Mouse (Mus musculus): Measurements from ENCODE around the gene Lgals4. TPM values are rescaled to one million over a fixed set of nuclear protein-coding genes. Genes with fewer than 3 reads are reported as not detected.

Lgals4 gene
- total and polyA plus RNA-seq, 3 experiments: 2.1 to 5.1 TPM; not detected in 1

- TF ChIP-seq ZNF384 (IDR thresholded peaks at IDR 0.05; ENCODE audit: low read depth, low read length) (0 out of 2 replicates have a peak, but pooled peaks have one; percentile 50), POLR2A (IDR thresholded peaks at IDR 0.05; ENCODE audit: control insufficient read depth in 1 of 2, insufficient read depth in 1 of 2, low read depth in 1 of 2, low read length in 2 of 2, poor library complexity in 1 of 2) (no peak), ZKSCAN1 (IDR thresholded peaks at IDR 0.05; ENCODE audit: low read depth, low read length) (no peak)
- Histone ChIP-seq H3K79me2 (ENCODE audit: control insufficient read depth, insufficient read depth, low read length, poor library complexity) (peaks cover 4% of the 10 kb centered on the region), H3K27ac (ENCODE audit: control insufficient read depth, low read depth, low read length) (peak overlapping the region; percentile 79), H3K9ac (ENCODE audit: control insufficient read depth, low read depth, low read length, poor library complexity, severe bottlenecking) (0 out of 2 replicates have a peak overlapping the region, but pooled peaks have one; percentile 1), H3K27me3 (ENCODE audit: control insufficient read depth in 1 of 2, insufficient read depth in 2 of 2, low read length in 2 of 2) (no peaks in the 10 kb centered on the region), H3K4me3 (ENCODE audit: control insufficient read depth in 1 of 2, insufficient read depth in 1 of 2, low read depth in 2 of 2, low read length in 2 of 2) (no peak overlapping the region), H3K9me3 (replicated peaks; ENCODE audit: insufficient read depth, low read length) (no peaks in the 10 kb centered on the region), H3K36me3 (ENCODE audit: control insufficient read depth in 1 of 2, insufficient read depth in 2 of 2, low read length in 2 of 2) (peaks cover 17 to 65% of the 10 kb centered on the region in 2 experiments), H3K4me1 (ENCODE audit: control insufficient read depth in 1 of 2, insufficient read depth in 2 of 2, low read length in 2 of 2) (peaks cover 10 to 56% of the 10 kb centered on the region in 2 experiments)
- DNase-seq (ENCODE audit: low read depth, low spot score): peak; percentile 49
These were observed 9.7 kb upstream of the Lgals4 start for GRCm38 (mm10) chr7:28823932-28824331.

GRCm38 (mm10) chr7:28824941-28825685 lies 8.5 kb upstream of the Lgals4 start, which contains the start of gene Ech1:
Gene Ech1, plus strand, starts transcription at chr7:28825217.
- peaks cover 6 to 48% of the 10 kb centered on the region in 2 experiments for H3K4me1 ChIP-seq (ENCODE audit: control insufficient read depth in 1 of 2, insufficient read depth in 2 of 2, low read length in 2 of 2)
- no peaks in the 10 kb centered on the region for H3K27me3 ChIP-seq (ENCODE audit: control insufficient read depth in 1 of 2, insufficient read depth in 2 of 2, low read length in 2 of 2)
- peaks cover 4% of the 10 kb centered on the region for H3K79me2 ChIP-seq (ENCODE audit: control insufficient read depth, insufficient read depth, low read length, poor library complexity)
- DNase-seq (ENCODE audit: low read depth, low spot score): peak; percentile 96
- peak within 1 kb of the TSS; percentile 77 to 85 for H3K4me3 ChIP-seq (ENCODE audit: control insufficient read depth in 1 of 2, insufficient read depth in 1 of 2, low read depth in 2 of 2, low read length in 2 of 2)
- H3K27ac ChIP-seq (ENCODE audit: control insufficient read depth, low read depth, low read length): peak within 1 kb of the TSS; percentile 89
- H3K9me3 ChIP-seq (replicated peaks; ENCODE audit: insufficient read depth, low read length): no peaks in the 10 kb centered on the region
- H3K36me3 ChIP-seq (ENCODE audit: control insufficient read depth in 1 of 2, insufficient read depth in 2 of 2, low read length in 2 of 2): peaks cover 16 to 55% of the 10 kb centered on the region in 2 experiments; a peak in 3 of 4 replicates
- peak within 1 kb of the TSS; percentile 97 for H3K9ac ChIP-seq (ENCODE audit: control insufficient read depth, low read depth, low read length, poor library complexity, severe bottlenecking)
- TF ChIP-seq ZNF384 (IDR thresholded peaks at IDR 0.05; ENCODE audit: low read depth, low read length): peak; percentile 99
- TF ChIP-seq JUND (IDR thresholded peaks at IDR 0.05; ENCODE audit: low read depth, low read length): no peak
- TF ChIP-seq HCFC1 (IDR thresholded peaks at IDR 0.05; ENCODE audit: low read depth, low read length): peak; percentile 96
- TF ChIP-seq TBP (IDR thresholded peaks at IDR 0.05; ENCODE audit: low read depth, low read length): peak; percentile 69
- TF ChIP-seq SIN3A (IDR thresholded peaks at IDR 0.05; ENCODE audit: low read length): peak; percentile 86
- TF ChIP-seq MAX (IDR thresholded peaks at IDR 0.05; ENCODE audit: low read length): no peak; the same call in 1 of the 2 replicates
- no peak for TF ChIP-seq CHD2 (IDR thresholded peaks at IDR 0.05; ENCODE audit: low read length)
- TF ChIP-seq ELF1 (IDR thresholded peaks at IDR 0.05; ENCODE audit: low read depth, low read length): no peak
- peak; percentile 35; the same call in 1 of the 2 replicates for TF ChIP-seq ETS1 (IDR thresholded peaks at IDR 0.05; ENCODE audit: low read depth, low read length)
- TF ChIP-seq MAFK (IDR thresholded peaks at IDR 0.05; ENCODE audit: borderline replicate concordance, low read depth, low read length): no peak
- TF ChIP-seq POLR2AphosphoS2 (IDR thresholded peaks at IDR 0.05; ENCODE audit: low read length): no peak; the same call in 1 of the 2 replicates
- no peak for TF ChIP-seq E2F4 (IDR thresholded peaks at IDR 0.05; ENCODE audit: borderline replicate concordance, low read depth, low read length)
- no peak for TF ChIP-seq MYB (IDR thresholded peaks at IDR 0.05; ENCODE audit: low read depth, low read length)
- no peak for TF ChIP-seq TAL1 (IDR thresholded peaks at IDR 0.05; ENCODE audit: low read length)
- TF ChIP-seq SMC3 (IDR thresholded peaks at IDR 0.05; ENCODE audit: low read depth, low read length): no peak
- TF ChIP-seq TCF12 (IDR thresholded peaks at IDR 0.05; ENCODE audit: low read depth, low read length): peak; percentile 62
- TF ChIP-seq POLR2A (IDR thresholded peaks at IDR 0.05; ENCODE audit: control insufficient read depth in 1 of 2, insufficient read depth in 1 of 2, low read depth in 1 of 2, low read length in 2 of 2, poor library complexity in 1 of 2): peak; percentile 45 to 77; a peak in 2 of 4 replicates
- TF ChIP-seq KAT2A (conservative IDR thresholded peaks at IDR 0.05; ENCODE audit: low read depth, low read length): no peak; the same call in 1 of the 2 replicates
- TF ChIP-seq ZC3H11A (IDR thresholded peaks at IDR 0.05; ENCODE audit: low read depth, low read length): no peak
- TF ChIP-seq MYC (IDR thresholded peaks at IDR 0.05; ENCODE audit: low read depth, low read length): 0 out of 2 replicates have a peak, but pooled peaks have one; percentile 56
- TF ChIP-seq USF2 (IDR thresholded peaks at IDR 0.05; ENCODE audit: borderline replicate concordance in 1 of 2, insufficient read depth in 1 of 2, low read depth in 1 of 2, low read length in 2 of 2): no peak
- TF ChIP-seq RCOR1 (IDR thresholded peaks at IDR 0.05; ENCODE audit: low read depth, low read length): peak; percentile 79
- TF ChIP-seq ZKSCAN1 (IDR thresholded peaks at IDR 0.05; ENCODE audit: low read depth, low read length): no peak
- no peak for TF ChIP-seq USF1 (IDR thresholded peaks at IDR 0.05; ENCODE audit: low read depth, low read length)
- no peak for TF ChIP-seq GABPA (IDR thresholded peaks at IDR 0.05; ENCODE audit: low read depth, low read length)
- no peak for TF ChIP-seq MEF2A (IDR thresholded peaks at IDR 0.05; ENCODE audit: extremely low read depth, insufficient replicate concordance, low read depth, low read length, poor library complexity, severe bottlenecking)
- TF ChIP-seq MXI1 (IDR thresholded peaks at IDR 0.05; ENCODE audit: low read depth, low read length): peak; percentile 65; the same call in 1 of the 2 replicates
- TF ChIP-seq RAD21 (IDR thresholded peaks at IDR 0.05; ENCODE audit: low read depth, low read length): no peak
- TF ChIP-seq UBTF (IDR thresholded peaks at IDR 0.05; ENCODE audit: borderline replicate concordance, insufficient read depth, low read depth, low read length): no peak
